Mouse (Mus musculus) adrenal gland, adult 2 months (tissue): ENCODE measurements around the gene Tmem168. TPM values are rescaled to one million over a fixed set of nuclear protein-coding genes. Genes with fewer than 3 reads are reported as not detected.

Experiments
- DNase-seq: peaks from one replicate; pipeline ENCODE4 v3.0.0; 2021
- long read RNA-seq: library from polyadenylated mRNA; stranded (forward); transcript quantifications from one replicate; pipeline ENCODE4 v2.0.0, GENCODE M21; 2021
- polyA plus RNA-seq: library from polyadenylated mRNA; depleted of rRNA; stranded (reverse); fragments of >200 nt; gene quantifications from 2 replicates; pipeline ENCODE4 v1.2.3, GENCODE M21; 2012; rRNA removed
- total RNA-seq, 2 experiments: library from RNA; stranded (reverse); gene quantifications; 2 replicates each; pipeline ENCODE4 v1.2.3; 2021

Gene Tmem168
- total RNA-seq: 10 to 100 TPM; 23.1 to 29.8 TPM
- 13.3 and 29.5 TPM in 2 replicates for polyA plus RNA-seq
- long read RNA-seq, full-length matches to known transcripts: 10 of 12 reads
- long read RNA-seq, partial matches to known transcripts: 1 of 12 reads
- long read RNA-seq, other reads (novel, unspliced or antisense): 1 of 12 reads

DNA sequence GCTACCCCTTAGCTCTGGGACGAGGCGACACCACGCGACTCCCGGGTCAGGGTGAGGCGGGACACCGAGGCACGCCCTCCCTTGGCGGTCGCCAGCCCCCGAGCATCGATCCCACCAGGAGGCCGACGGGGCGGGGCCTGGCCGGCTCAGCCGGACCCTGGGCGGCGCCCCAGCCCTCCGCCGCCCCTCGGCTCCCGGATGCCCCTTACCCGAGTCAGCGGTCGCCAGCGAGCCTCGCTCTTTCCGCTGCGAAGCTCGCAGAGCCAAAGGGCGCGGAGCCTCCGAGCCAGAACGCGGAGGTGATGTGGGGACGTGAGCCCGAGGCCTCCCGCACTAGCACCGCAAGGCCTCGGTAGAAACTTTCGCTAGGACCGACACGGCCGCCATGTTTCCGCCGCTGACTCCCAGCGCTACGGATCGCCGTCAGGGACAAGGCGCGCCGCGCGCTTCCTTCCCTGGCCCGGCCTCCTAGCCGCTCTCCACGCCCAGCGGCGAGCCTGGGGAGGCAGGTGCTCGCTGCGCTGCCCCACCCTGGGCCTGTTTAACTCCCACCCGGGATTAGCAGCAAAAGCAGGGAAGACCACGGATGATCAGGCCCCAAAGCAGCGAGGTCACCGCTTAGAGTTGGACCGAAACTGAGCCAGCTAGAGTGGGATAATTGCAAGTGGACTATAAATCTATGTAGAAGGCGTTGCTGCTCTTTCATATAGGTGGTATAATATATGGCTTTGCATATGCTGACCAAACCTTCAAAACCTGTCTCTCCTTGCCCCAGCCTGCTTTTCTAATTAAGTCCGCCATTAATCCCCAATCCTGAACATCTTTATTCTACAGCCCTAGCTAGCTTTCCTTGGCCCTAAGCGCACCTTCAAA lies at the start of gene Tmem168:
Tmem168 (minus strand) TSS at position 480 of the 873 bp plus-strand sequence.
- peak; percentile 96 for DNase-seq

- no peak for DNase-seq
Observed at GRCm38 (mm10) chr6:13654081-13654480, 46.2 kb upstream of the Tmem168 start.

- DNase-seq: no peak
Observed at GRCm38 (mm10) chr6:13652284-13652683, 44.4 kb upstream of the Tmem168 start.

- no peak for DNase-seq
Observed at GRCm38 (mm10) chr6:13650854-13651253, 43.0 kb upstream of the Tmem168 start.

- DNase-seq: no peak
Observed at GRCm38 (mm10) chr6:13648305-13648704, 40.4 kb upstream of the Tmem168 start.

GRCm38 (mm10) chr6:13636582-13636989 lies 28.7 kb upstream of the Tmem168 start:
- peak; percentile 11 for DNase-seq

GRCm38 (mm10) chr6:13632571-13632970 lies 24.7 kb upstream of the Tmem168 start:
- DNase-seq: no peak

- no peak for DNase-seq
Observed at GRCm38 (mm10) chr6:13630607-13631006, 22.7 kb upstream of the Tmem168 start.

DNA sequence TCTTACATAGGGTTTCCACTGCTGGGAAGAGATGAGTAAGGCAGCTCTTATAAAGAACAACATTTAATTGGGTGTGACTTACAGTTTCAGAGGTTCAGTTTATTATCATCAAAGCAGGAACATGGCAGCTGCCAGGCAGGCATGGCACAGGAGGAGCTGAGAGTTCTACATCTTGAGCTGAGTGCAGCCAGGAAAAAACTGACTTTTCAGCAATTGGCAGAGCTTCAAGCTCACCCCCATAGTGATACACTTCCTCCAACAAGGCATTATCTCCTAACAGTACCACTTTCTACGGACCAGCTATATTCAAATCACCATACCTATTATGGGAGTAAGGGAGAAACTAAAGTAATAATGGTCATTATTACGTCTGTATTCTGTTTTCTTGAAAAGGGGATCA lies 11.7 kb upstream of the Tmem168 start:
- DNase-seq: no peak

DNA sequence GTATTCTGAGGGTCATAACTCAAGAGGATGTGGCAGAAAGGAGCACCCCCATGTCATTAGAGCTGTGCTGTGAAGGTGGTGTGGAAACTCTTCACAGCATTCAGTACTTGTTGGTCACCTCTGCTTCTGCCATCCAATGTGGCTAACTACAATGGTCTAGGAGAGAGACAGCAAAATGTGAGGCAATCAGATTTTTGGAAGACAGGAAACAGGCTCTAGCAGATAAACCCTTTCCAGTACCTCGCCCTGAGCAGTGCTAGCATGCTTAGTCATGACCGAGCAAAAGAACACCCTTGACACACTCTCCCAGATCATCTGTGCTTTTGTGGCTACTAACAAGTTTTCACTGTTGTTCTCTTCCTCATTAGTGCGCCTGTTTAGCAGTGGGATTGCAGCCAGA lies 9.2 kb upstream of the Tmem168 start:
- DNase-seq: no peak

DNA sequence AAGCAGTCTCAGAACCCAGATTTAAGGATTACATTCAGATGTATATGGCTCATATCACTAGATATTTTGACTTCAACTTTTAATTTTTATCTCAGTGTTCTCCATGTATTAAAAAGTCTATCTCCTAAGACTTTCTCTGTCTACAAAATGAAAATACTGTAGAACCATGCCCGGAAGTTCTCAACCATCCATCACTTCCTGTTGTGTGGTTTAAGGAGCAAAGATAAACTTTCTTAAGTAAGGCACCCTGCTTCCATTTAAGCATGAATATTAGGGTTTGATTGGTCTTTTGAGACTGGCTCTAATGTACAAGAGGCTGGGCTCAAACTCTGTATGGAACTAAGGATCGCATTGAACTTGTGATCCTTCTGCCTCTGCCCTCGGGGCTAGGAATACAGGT lies 6.7 kb upstream of the Tmem168 start:
- no peak for DNase-seq

DNA sequence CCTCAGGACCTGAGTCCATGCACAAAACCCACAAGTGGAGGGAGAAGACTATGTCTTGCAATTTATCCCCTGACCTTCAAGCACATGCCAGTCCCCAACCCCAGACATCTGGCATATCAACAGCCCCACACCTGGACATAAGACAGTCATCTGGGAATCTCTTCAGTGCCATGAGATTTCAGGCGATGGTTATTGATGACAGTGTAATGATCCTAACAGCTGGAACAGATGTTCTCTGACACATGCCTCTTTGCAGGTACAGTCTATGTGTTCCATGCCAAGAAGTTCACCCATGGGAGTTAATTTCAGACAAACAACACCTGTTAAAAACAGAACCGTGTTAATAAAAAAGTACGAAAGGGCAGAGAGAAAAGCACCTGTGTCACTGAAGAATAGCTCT lies 5.8 kb upstream of the Tmem168 start:
- DNase-seq: no peak

GRCm38 (mm10) chr6:13610869-13611268 lies 3.0 kb upstream of the Tmem168 start:
- DNase-seq: no peak

- DNase-seq: no peak
Observed at GRCm38 (mm10) chr6:13609353-13610140, 1.6 kb upstream of the Tmem168 start.

DNA sequence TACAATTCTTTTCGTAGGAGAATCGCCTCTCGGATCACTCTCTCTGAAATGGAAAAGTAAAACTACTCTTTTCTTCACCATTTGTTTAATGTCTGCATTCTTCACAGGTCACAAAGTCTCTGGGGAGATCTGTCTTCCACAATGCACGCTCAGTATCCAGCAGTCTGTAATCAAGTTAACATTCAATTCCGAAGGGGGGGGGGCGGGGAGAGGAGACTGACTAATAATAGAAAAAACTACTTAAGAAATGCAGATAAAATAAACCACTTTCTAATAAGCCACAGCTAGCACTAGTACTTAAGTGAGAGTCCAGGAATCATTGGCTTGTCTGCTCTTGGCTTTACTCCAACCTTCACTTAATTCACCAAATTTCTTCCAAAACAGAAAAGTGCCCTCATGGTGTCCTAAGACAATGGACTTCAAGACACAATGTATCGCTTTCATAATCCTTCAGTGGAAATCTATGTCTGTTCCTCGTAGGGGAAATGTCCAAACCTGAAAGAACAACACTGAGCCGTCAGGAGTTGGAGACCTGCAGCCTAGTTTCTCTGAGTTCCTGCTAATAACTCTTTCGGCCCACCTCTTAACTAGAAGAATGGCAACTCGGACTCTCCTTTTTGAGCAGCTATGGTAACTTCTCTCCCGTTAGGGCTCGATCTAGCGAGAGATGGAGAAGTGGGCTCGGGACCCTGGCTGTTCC lies 829 bp downstream of the Tmem168 start:
- DNase-seq: no peak

DNA sequence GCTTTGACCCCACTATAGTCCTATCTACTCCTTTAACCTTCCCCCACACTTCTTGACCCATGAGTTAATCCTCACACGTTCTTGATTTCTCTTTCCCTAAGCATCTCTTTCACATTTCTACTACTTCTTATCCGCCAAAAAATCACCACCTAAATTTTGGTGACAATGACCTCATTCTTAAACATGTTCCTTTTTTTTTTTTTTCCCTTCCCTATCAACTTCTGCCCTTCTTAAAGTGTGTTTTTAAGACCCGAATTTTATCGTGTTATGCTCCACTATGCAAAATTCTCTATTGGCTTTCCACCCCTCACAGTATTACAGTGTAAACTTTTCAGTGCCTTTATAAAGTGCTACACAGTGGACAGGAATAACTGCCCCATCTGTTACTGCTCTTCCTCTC lies 1.5 kb downstream of the Tmem168 start:
- no peak for DNase-seq

DNA sequence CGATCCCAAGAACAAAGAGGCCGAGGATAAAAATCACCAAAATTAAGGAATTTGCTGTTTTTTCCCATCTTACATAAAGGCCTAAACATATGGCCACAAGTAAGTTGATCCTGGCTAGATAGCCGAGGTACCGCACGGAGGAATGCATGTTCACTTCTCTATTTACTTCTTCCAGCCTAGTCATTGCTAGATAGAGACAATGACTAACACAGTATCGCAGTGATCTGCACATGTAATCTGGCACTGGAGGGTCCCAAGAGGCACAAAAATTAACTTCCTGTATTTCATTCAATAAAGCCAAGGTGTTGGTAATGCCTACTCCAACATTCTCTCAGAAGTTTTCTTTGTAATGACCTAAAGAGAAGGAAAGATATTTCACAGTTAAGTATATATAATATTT lies 4.8 kb downstream of the Tmem168 start:
- DNase-seq: no peak

DNA sequence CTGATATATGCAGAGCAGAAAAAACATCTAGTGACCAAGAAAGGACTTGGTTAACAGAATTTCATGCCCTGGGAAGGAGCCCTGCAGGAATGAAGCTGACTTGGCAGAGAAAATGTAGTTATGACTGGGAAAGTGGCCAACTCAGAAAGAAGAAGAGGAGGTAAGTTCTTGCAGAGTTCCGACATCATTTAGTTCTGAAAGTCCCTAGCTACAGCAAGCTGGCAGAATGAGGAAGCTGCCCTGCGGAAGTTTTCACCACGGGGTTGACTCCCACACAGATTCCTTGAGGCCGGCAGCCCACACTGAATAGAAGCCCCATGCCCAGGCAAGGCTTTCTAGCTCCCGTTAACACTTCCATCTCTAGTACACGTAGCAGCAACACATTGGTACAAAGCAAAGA lies 6.3 kb downstream of the Tmem168 start:
- DNase-seq: peak; percentile 22

GRCm38 (mm10) chr6:13598239-13598923 lies 9.5 kb downstream of the Tmem168 start:
- no peak for DNase-seq

DNA sequence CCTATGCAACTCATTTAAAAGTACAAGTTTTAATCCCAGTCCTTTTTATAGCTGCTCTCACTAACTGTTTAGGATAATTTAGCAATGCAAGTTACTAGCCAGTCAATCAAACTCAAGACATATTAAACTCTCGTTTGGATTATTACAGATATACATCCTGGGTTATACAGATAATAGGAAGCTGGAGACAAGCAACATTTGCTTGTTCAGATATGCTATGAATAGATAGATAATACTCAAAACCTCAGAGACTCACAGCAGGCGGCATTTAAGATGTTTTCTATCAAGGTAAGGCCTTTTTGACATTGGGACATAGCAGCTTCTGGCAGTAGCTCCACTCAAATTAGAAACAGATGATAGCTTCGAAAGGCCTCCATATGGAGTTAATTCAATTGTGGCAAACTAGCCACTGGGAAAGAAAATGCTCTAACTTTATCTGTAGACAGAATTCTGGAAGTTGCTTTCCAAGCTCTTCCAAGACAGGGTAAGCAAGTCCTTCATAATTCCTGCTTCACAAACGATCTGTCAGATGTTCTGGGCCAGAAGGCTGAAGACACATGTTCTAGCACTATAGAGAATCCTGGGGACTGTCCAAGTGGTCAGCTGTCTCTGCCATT lies 15.1 kb downstream of the Tmem168 start:
- no peak for DNase-seq

DNA sequence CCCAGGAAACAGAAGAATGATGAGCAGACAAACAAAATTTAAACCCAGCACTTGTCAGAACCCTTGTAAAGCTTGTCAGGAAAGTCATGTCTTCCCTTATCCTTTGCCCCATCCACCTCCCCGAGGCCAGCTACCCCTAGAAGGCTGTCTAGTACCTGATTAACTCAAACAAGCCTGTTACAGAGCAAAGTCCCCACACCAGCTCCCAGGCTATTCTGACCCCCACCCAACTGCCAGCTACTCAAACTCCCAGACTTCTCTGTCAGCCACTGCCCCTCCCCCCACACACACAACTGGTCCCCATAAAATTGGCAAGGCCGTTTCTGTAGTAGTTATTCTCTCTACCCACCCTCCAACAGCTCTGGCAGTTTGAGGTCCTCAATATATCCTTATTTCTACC lies 21.3 kb downstream of the Tmem168 start:
- no peak for DNase-seq
